ENCODE assay signal across 8 mouse cellular contexts in genomic region chr2:30470143-30470946, GRCm38 (mm10). TPM values are rescaled to one million over a fixed set of nuclear protein-coding genes. Genes with fewer than 3 reads are reported as not detected.
DNase-seq lines count a peak whose midpoint lies in the region; ATAC-seq and TF ChIP-seq lines count a peak whose summit lies in the region.

No protein-coding gene starts in this region.

- peak overlapping the region; percentile 88 for H3K4me2 ChIP-seq in heart, embryonic 13.5 days
- peak overlapping the region; percentile 97 for H3K4me2 ChIP-seq in kidney, embryonic 15.5 days
- peak overlapping the region; percentile 64 for H3K4me2 ChIP-seq in liver, embryonic 15.5 days
- peak overlapping the region; percentile 92 for H3K4me2 ChIP-seq in neural tube, embryonic 14.5 days (ENCODE audit: low read depth, low read length)

- H3K27ac ChIP-seq in embryonic fibroblast, embryonic 13.5 days (ENCODE audit: insufficient read depth, low read length), result peak overlapping the region; percentile 96
- H3K27ac ChIP-seq in heart, embryonic 13.5 days (replicated peaks), result peak overlapping the region; percentile 94
- peak overlapping the region; percentile 98 for H3K27ac ChIP-seq in kidney, embryonic 15.5 days
- no peak overlapping the region for H3K27ac ChIP-seq in liver, embryonic 15.5 days (replicated peaks)
- H3K27ac ChIP-seq in neural tube, embryonic 14.5 days (ENCODE audit: low read depth, low read length), result peak overlapping the region; percentile 58

- peak overlapping the region; percentile 99 for H3K9ac ChIP-seq in heart, embryonic 13.5 days
- H3K9ac ChIP-seq in kidney, embryonic 15.5 days, result peak overlapping the region; percentile 78
- H3K9ac ChIP-seq in liver, embryonic 15.5 days, result 0 out of 2 replicates have a peak overlapping the region, but pooled peaks have one; percentile 11
- peak overlapping the region; percentile 63 for H3K9ac ChIP-seq in neural tube, embryonic 14.5 days (replicated peaks; ENCODE audit: low read depth, low read length)

- H3K4me3 ChIP-seq in embryonic fibroblast, embryonic 13.5 days (ENCODE audit: insufficient read depth, low read length), result peak overlapping the region; percentile 41
- H3K4me3 ChIP-seq in heart, embryonic 13.5 days, result peak overlapping the region; percentile 84
- peak overlapping the region; percentile 87 for H3K4me3 ChIP-seq in kidney, embryonic 15.5 days (replicated peaks)
- peak overlapping the region; percentile 28 for H3K4me3 ChIP-seq in liver, embryonic 15.5 days (replicated peaks)
- peak overlapping the region; percentile 43 for H3K4me3 ChIP-seq in neural tube, embryonic 14.5 days (ENCODE audit: low read depth, low read length)

- peak; percentile 69 for TF ChIP-seq POLR2A in embryonic fibroblast, embryonic 13.5 days (IDR thresholded peaks at IDR 0.05; ENCODE audit: low read depth, low read length)

- peak; percentile 78 for DNase-seq in adrenal gland, postnatal 14 days
- DNase-seq in urinary bladder, adult 2 months (ENCODE audit: low spot score), result peak; percentile 68

- no peaks in the 10 kb centered on the region for H3K9me3 ChIP-seq in heart, embryonic 13.5 days
- no peaks in the 10 kb centered on the region for H3K9me3 ChIP-seq in kidney, embryonic 15.5 days (replicated peaks)
- H3K9me3 ChIP-seq in liver, embryonic 15.5 days (replicated peaks), result no peaks in the 10 kb centered on the region
- no peaks in the 10 kb centered on the region for H3K9me3 ChIP-seq in neural tube, embryonic 14.5 days (ENCODE audit: control insufficient read depth, low read length)

- under 1% methylated on average over 46 of the region's 46 CpGs for WGBS in heart, embryonic 13.5 days
- 0% methylated on average over 46 of the region's 46 CpGs for WGBS in kidney, embryonic 15.5 days
- WGBS in liver, embryonic 15.5 days (ENCODE audit: insufficient replicate concordance), result 1% methylated on average over 46 of the region's 46 CpGs
- WGBS in neural tube, embryonic 14.5 days, result under 1% methylated on average over 46 of the region's 46 CpGs

- peak; percentile 15 for ATAC-seq in CD4-positive, CD25-positive, alpha-beta regulatory T cell, adult 4 months
- ATAC-seq in heart, embryonic 13.5 days (ENCODE audit: extremely low read depth, insufficient number of reproducible peaks, low FRiP score, low TSS enrichment), result no peak
- ATAC-seq in kidney, embryonic 15.5 days (replicated peaks; ENCODE audit: low FRiP score), result peak; percentile 16
- no peak for ATAC-seq in liver, embryonic 15.5 days (ENCODE audit: insufficient read depth)
- ATAC-seq in neural tube, embryonic 14.5 days (ENCODE audit: low read depth), result peak; percentile 14; the same call in 1 of the 2 replicates

- 0 out of 2 replicates have a peak, but pooled peaks have one; percentile 7 for TF ChIP-seq CTCF in embryonic fibroblast, embryonic 13.5 days (IDR thresholded peaks at IDR 0.05; ENCODE audit: borderline replicate concordance, insufficient read depth, low read length)

- peaks cover 12% of the 10 kb centered on the region for H3K4me1 ChIP-seq in embryonic fibroblast, embryonic 13.5 days (ENCODE audit: control insufficient read depth, insufficient read depth, low read length)
- H3K4me1 ChIP-seq in heart, embryonic 13.5 days, result peaks cover 55% of the 10 kb centered on the region
- peaks cover 59% of the 10 kb centered on the region for H3K4me1 ChIP-seq in kidney, embryonic 15.5 days
- peaks cover 40% of the 10 kb centered on the region for H3K4me1 ChIP-seq in liver, embryonic 15.5 days (replicated peaks)
- H3K4me1 ChIP-seq in neural tube, embryonic 14.5 days (ENCODE audit: control insufficient read depth, insufficient read depth, low read length), result peaks cover 8% of the 10 kb centered on the region; the same call in 1 of the 2 replicates

- H3K36me3 ChIP-seq in heart, embryonic 13.5 days, result no peaks in the 10 kb centered on the region
- H3K36me3 ChIP-seq in kidney, embryonic 15.5 days, result no peaks in the 10 kb centered on the region
- H3K36me3 ChIP-seq in liver, embryonic 15.5 days (replicated peaks), result no peaks in the 10 kb centered on the region
- no peaks in the 10 kb centered on the region for H3K36me3 ChIP-seq in neural tube, embryonic 14.5 days (ENCODE audit: control insufficient read depth, insufficient read depth, low read length)

- H3K27me3 ChIP-seq in heart, embryonic 13.5 days (replicated peaks), result peaks cover 10% of the 10 kb centered on the region
- no peaks in the 10 kb centered on the region for H3K27me3 ChIP-seq in kidney, embryonic 15.5 days
- H3K27me3 ChIP-seq in liver, embryonic 15.5 days, result peaks cover 83% of the 10 kb centered on the region
- no peaks in the 10 kb centered on the region for H3K27me3 ChIP-seq in neural tube, embryonic 14.5 days (ENCODE audit: control insufficient read depth, insufficient read depth, low read length)

RNA-seq across cellular contexts. Expression of gene Ier5l, which starts 3.7 kb away (rescaled TPM):
- polyA plus RNA-seq in CD4-positive, CD25-positive, alpha-beta regulatory T cell, adult 4 months (2017; shearing (Covaris generic)), result under 1 TPM in 1 of 2 experiments, not detected in 1; 0.20 TPM
- 6.4 and 6.8 TPM in 2 replicates for total RNA-seq in adrenal gland, postnatal 14 days (2021)
- polyA plus RNA-seq in embryonic fibroblast, embryonic 13.5 days (2011; ENCODE audit: insufficient read length, low read depth, missing spikeins), result 17.1 and 18.1 TPM in 2 replicates
- polyA plus RNA-seq in heart, embryonic 13.5 days (2015; fragmentation: Nextera tagmentation; extraction: Ambion mirVana), result 0.96 and 1.0 TPM in 2 replicates
- 3.3 and 3.5 TPM in 2 replicates for polyA plus RNA-seq in kidney, embryonic 15.5 days (2015; fragmentation: Nextera tagmentation; extraction: Ambion mirVana)
- polyA plus RNA-seq in liver, embryonic 15.5 days (2015; fragmentation: Nextera tagmentation; extraction: Ambion mirVana), result 0.06 and 0.16 TPM in 2 replicates
- 2.3 and 2.6 TPM in 2 replicates for polyA plus RNA-seq in neural tube, embryonic 14.5 days (2014; fragmentation: Nextera tagmentation; extraction: Ambion mirVana)
- polyA plus RNA-seq in urinary bladder, adult 2 months (2012; rRNA removed), result 10.7 and 11.0 TPM in 2 replicates

RNA-seq across cellular contexts. Expression of gene Ptpa, which starts 54.5 kb away (rescaled TPM):
- polyA plus RNA-seq in CD4-positive, CD25-positive, alpha-beta regulatory T cell, adult 4 months (2017; shearing (Covaris generic)), result 10 to 100 TPM; 37.8 to 86.7 TPM
- 145 and 155 TPM in 2 replicates for total RNA-seq in adrenal gland, postnatal 14 days (2021)
- 126 and 137 TPM in 2 replicates for polyA plus RNA-seq in embryonic fibroblast, embryonic 13.5 days (2011; ENCODE audit: insufficient read length, low read depth, missing spikeins)
- polyA plus RNA-seq in heart, embryonic 13.5 days (2015; fragmentation: Nextera tagmentation; extraction: Ambion mirVana), result 100.0 and 109 TPM in 2 replicates
- 162 and 175 TPM in 2 replicates for polyA plus RNA-seq in kidney, embryonic 15.5 days (2015; fragmentation: Nextera tagmentation; extraction: Ambion mirVana)
- 129 and 141 TPM in 2 replicates for polyA plus RNA-seq in liver, embryonic 15.5 days (2015; fragmentation: Nextera tagmentation; extraction: Ambion mirVana)
- polyA plus RNA-seq in neural tube, embryonic 14.5 days (2014; fragmentation: Nextera tagmentation; extraction: Ambion mirVana), result 65.8 and 70.7 TPM in 2 replicates
- polyA plus RNA-seq in urinary bladder, adult 2 months (2012; rRNA removed), result 90.0 and 93.9 TPM in 2 replicates

RNA-seq across cellular contexts. Expression of gene Crat, which starts 54.7 kb away (rescaled TPM):
- polyA plus RNA-seq in CD4-positive, CD25-positive, alpha-beta regulatory T cell, adult 4 months (2017; shearing (Covaris generic)), result 1 to 10 TPM; 1.1 to 2.2 TPM
- 291 and 301 TPM in 2 replicates for total RNA-seq in adrenal gland, postnatal 14 days (2021)
- 22.3 and 29.1 TPM in 2 replicates for polyA plus RNA-seq in embryonic fibroblast, embryonic 13.5 days (2011; ENCODE audit: insufficient read length, low read depth, missing spikeins)
- polyA plus RNA-seq in heart, embryonic 13.5 days (2015; fragmentation: Nextera tagmentation; extraction: Ambion mirVana), result 74.5 and 76.8 TPM in 2 replicates
- polyA plus RNA-seq in kidney, embryonic 15.5 days (2015; fragmentation: Nextera tagmentation; extraction: Ambion mirVana), result 27.2 and 30.9 TPM in 2 replicates
- 24.3 and 29.0 TPM in 2 replicates for polyA plus RNA-seq in liver, embryonic 15.5 days (2015; fragmentation: Nextera tagmentation; extraction: Ambion mirVana)
- polyA plus RNA-seq in neural tube, embryonic 14.5 days (2014; fragmentation: Nextera tagmentation; extraction: Ambion mirVana), result 27.7 and 32.4 TPM in 2 replicates
- polyA plus RNA-seq in urinary bladder, adult 2 months (2012; rRNA removed), result 27.3 and 38.1 TPM in 2 replicates

Comparison
In these comparisons a context has a peak if more than half of its experiments do, and no peak if none do; other contexts are left out.
1. ATAC-seq: peak in CD4-positive, CD25-positive, alpha-beta regulatory T cell, adult 4 months (single experiment), kidney, embryonic 15.5 days (single experiment) and neural tube, embryonic 14.5 days (single experiment); none in heart, embryonic 13.5 days (single experiment) and liver, embryonic 15.5 days (single experiment).
2. H3K4me3 ChIP-seq: peak in every context shown above with its lines; median percentile 87 in kidney, embryonic 15.5 days; 84 in heart, embryonic 13.5 days; 43 in neural tube, embryonic 14.5 days; 41 in embryonic fibroblast, embryonic 13.5 days; 28 in liver, embryonic 15.5 days.
3. H3K9ac ChIP-seq: peak in every context shown above with its lines; median percentile 99 in heart, embryonic 13.5 days; 78 in kidney, embryonic 15.5 days; 63 in neural tube, embryonic 14.5 days; 11 in liver, embryonic 15.5 days.
4. Peak in every context shown above with its lines, with median percentiles within 50 percentile points of each other: H3K4me2 ChIP-seq.